Mouse (Mus musculus) myocyte (in vitro differentiated cells): ENCODE results near the gene Tpbpa. TPM values are rescaled to one million over a fixed set of nuclear protein-coding genes. Genes with fewer than 3 reads are reported as not detected.
"Not testable (repeated sequence)": the region's sequence is repeated elsewhere in the genome, so short reads cannot be mapped to it uniquely, and the experiment has no call there.

Experiments used
- H3K27me3 ChIP-seq: one replicate; pipeline ENCODE4 v1.6.1; 2011; ENCODE audit not compliant: control insufficient read depth, insufficient read depth, insufficient read length
- H3K36me3 ChIP-seq: one replicate; pipeline ENCODE4 v1.6.1; 2011; ENCODE audit not compliant: control insufficient read depth, insufficient read depth
- H3K4me2 ChIP-seq: one replicate; pipeline ENCODE4 v1.6.1; 2011; ENCODE audit warnings: low read depth, control low read depth
- H3K4me3 ChIP-seq: one replicate; pipeline ENCODE4 v1.5.1; 2011; ENCODE audit warnings: mild to moderate bottlenecking, control low read depth, moderate library complexity
- H3K79me2 ChIP-seq: one replicate; pipeline ENCODE4 v1.6.1; 2011; ENCODE audit not compliant: control insufficient read depth, insufficient read depth
- H3ac ChIP-seq: one replicate; pipeline ENCODE4 v1.6.1; 2011; ENCODE audit not compliant: control insufficient read depth, insufficient read length
- CEBPB ChIP-seq: IDR thresholded peaks from 2 replicates; pipeline ENCODE4 v1.6.1; 2011; ENCODE audit warnings: mild to moderate bottlenecking, moderate library complexity; ENCODE audit not compliant: poor library complexity, insufficient read depth, severe bottlenecking
- E2F4 ChIP-seq: IDR thresholded peaks from one replicate; pipeline ENCODE4 v1.6.1; 2011; ENCODE audit warnings: mild to moderate bottlenecking, control low read depth, moderate library complexity; ENCODE audit not compliant: insufficient read depth
- MAX ChIP-seq: IDR thresholded peaks from one replicate; pipeline ENCODE4 v1.6.1; 2011; ENCODE audit warnings: low read depth, mild to moderate bottlenecking, control low read depth
- MYOD1 ChIP-seq, 3 experiments: IDR thresholded peaks; one replicate each; pipeline ENCODE4 v1.6.1; 2011; ENCODE audit warnings: control low read depth in 2 of 3, low read depth in 2 of 3, mild to moderate bottlenecking in 2 of 3, moderate library complexity in 1 of 3; ENCODE audit not compliant: insufficient read length in 2 of 3, control insufficient read depth in 1 of 3
- MYOG ChIP-seq, 3 experiments: IDR thresholded peaks; one replicate each; pipeline ENCODE4 v1.6.1; 2011; ENCODE audit warnings: control low read depth in 2 of 3, low read depth in 2 of 3, mild to moderate bottlenecking in 2 of 3; ENCODE audit not compliant: insufficient read length in 2 of 3, control insufficient read depth in 1 of 3, insufficient read depth in 1 of 3
- POLR2A ChIP-seq: IDR thresholded peaks from one replicate; pipeline ENCODE4 v1.6.1; 2011; ENCODE audit warnings: low read depth, mild to moderate bottlenecking, control low read depth, moderate library complexity; ENCODE audit not compliant: insufficient read length
- POLR2AphosphoS2 ChIP-seq: IDR thresholded peaks from one replicate; pipeline ENCODE4 v1.6.1; 2011; ENCODE audit warnings: low read depth, control low read depth; ENCODE audit not compliant: insufficient read length
- REST ChIP-seq: IDR thresholded peaks from one replicate; pipeline ENCODE4 v1.6.1; 2011; ENCODE audit warnings: mild to moderate bottlenecking, control low read depth, moderate library complexity; ENCODE audit not compliant: insufficient read depth, insufficient read length
- SRF ChIP-seq: IDR thresholded peaks from one replicate; pipeline ENCODE4 v1.6.1; 2011; ENCODE audit warnings: low read depth; ENCODE audit not compliant: control insufficient read depth, insufficient read length
- TCF12 ChIP-seq: IDR thresholded peaks from one replicate; pipeline ENCODE4 v1.6.1; 2011; ENCODE audit warnings: mild to moderate bottlenecking, control low read depth; ENCODE audit not compliant: poor library complexity, insufficient read depth, severe bottlenecking
- TCF3 ChIP-seq: IDR thresholded peaks from one replicate; pipeline ENCODE4 v1.6.1; 2011; ENCODE audit warnings: low read depth, control low read depth; ENCODE audit not compliant: insufficient read length
- USF1 ChIP-seq: IDR thresholded peaks from one replicate; pipeline ENCODE4 v1.6.1; 2011; ENCODE audit warnings: low read depth, mild to moderate bottlenecking, control low read depth, moderate library complexity
- polyA plus RNA-seq: library from polyadenylated mRNA; unstranded; fragments of >200 nt; fragmentation: generic; extraction: Trizol; gene quantifications from one replicate; pipeline ENCODE4 v1.2.1, GENCODE M21; 2012; ENCODE audit warnings: missing spikeins

The Tpbpa gene
- polyA plus RNA-seq, 1 experiment = not detected

- no peak within 1 kb of the TSS for H3K4me2 ChIP-seq
- H3K36me3 ChIP-seq = no peaks in the 10 kb centered on the region
- H3ac ChIP-seq = no peak within 1 kb of the TSS
- TF ChIP-seq TCF12 (no peak), USF1 (no peak), MAX (no peak), MYOD1 (IDR thresholded peaks at IDR 0.05; ENCODE audit: control insufficient read depth in 1 of 3, insufficient read length in 2 of 3, low read depth in 2 of 3) (no peak), SRF (no peak)
- no peaks in the 10 kb centered on the region for H3K79me2 ChIP-seq
- no peaks in the 10 kb centered on the region for H3K27me3 ChIP-seq
- H3K4me3 ChIP-seq = no peak within 1 kb of the TSS
Measured at GRCm38 (mm10) chr13:60897328-60897727, 44.5 kb downstream of the Tpbpa start, which contains the start of gene Ctla2b. TSS of gene Ctla2b (minus strand) at chr13:60897447.

GRCm38 (mm10) chr13:60896794-60897193 lies 45.0 kb downstream of the Tpbpa start, which contains the start of gene Gm49392:
TSS of gene Gm49392 (minus strand) at chr13:60896894.
- not testable (repeated sequence) for H3K27me3 ChIP-seq, H3K4me2 ChIP-seq, H3K79me2 ChIP-seq, H3ac ChIP-seq, H3K4me3 ChIP-seq, H3K36me3 ChIP-seq

DNA sequence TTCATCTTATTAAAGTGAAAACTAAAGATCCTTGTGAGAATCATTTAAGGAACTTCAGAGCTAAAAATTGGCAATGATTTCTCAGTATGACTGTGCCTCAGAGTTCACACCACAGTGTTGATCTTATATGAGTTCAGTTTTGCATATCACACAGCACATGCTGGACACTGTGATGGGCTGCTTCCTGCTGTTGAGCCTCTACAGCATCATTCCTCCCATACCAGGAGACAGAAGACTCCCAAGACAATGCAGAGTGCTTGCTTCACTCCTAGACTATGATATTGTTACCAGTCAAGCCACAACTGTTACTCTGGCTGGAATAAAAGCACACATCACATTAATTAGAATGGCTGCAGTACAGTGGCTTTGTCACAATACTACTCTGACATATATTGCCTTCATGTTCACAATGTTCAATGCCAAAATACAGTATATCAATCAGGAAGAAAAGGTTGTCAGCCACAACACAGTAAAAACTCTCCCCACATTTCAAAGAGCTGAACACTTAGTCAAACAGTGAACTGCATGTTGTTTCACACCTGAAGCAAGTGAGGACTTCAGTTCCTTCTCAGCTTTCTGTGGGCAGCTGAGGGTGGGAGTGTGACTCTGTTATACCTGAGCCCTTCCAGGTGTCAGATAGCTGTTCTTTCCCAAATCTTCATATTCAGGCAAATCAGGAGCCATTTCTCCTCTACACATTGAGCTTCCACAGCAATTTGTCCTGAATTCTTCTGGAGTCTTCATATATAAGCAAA lies 46.2 kb downstream of the Tpbpa start:
- H3ac ChIP-seq = no peak overlapping the region
- H3K36me3 ChIP-seq = no peaks in the 10 kb centered on the region
- no peaks in the 10 kb centered on the region for H3K27me3 ChIP-seq
- no peaks in the 10 kb centered on the region for H3K79me2 ChIP-seq
- H3K4me3 ChIP-seq = no peak overlapping the region
- TF ChIP-seq MAX (no peak), CEBPB (no peak), MYOD1 (IDR thresholded peaks at IDR 0.05; ENCODE audit: control insufficient read depth in 1 of 3, insufficient read length in 2 of 3, low read depth in 2 of 3) (no peak), USF1 (no peak), POLR2A (no peak)
- H3K4me2 ChIP-seq = no peak overlapping the region

GRCm38 (mm10) chr13:60892301-60892700 lies 49.5 kb downstream of the Tpbpa start:
- H3ac ChIP-seq = no peak overlapping the region
- H3K27me3 ChIP-seq = no peaks in the 10 kb centered on the region
- no peak overlapping the region for H3K4me3 ChIP-seq
- H3K4me2 ChIP-seq = no peak overlapping the region
- H3K36me3 ChIP-seq = no peaks in the 10 kb centered on the region
- H3K79me2 ChIP-seq = no peaks in the 10 kb centered on the region
- no peak for TF ChIP-seq CEBPB
- TF ChIP-seq TCF12 = no peak
- no peak for TF ChIP-seq E2F4
- TF ChIP-seq POLR2A = no peak
- TF ChIP-seq USF1 = no peak
- no peak for TF ChIP-seq REST
- no peak for TF ChIP-seq POLR2AphosphoS2
- no peak for TF ChIP-seq TCF3
- TF ChIP-seq MYOD1 (IDR thresholded peaks at IDR 0.05; ENCODE audit: control insufficient read depth in 1 of 3, insufficient read length in 2 of 3, low read depth in 2 of 3) = no peak
- no peak for TF ChIP-seq MYOG (IDR thresholded peaks at IDR 0.05; ENCODE audit: control insufficient read depth in 1 of 3, insufficient read depth in 1 of 3, insufficient read length in 2 of 3, low read depth in 2 of 3)
- TF ChIP-seq SRF = no peak
- no peak for TF ChIP-seq MAX

Other genes starting within 250 kb of the Tpbpa start
- gene BC051665, start 155.6 kb downstream of the Tpbpa start, polyA plus RNA-seq = not detected
- not detected for gene Ctsll3, start 139.1 kb downstream of the Tpbpa start, polyA plus RNA-seq
- gene 4930486L24Rik, start 77.5 kb downstream of the Tpbpa start, polyA plus RNA-seq = 0.29 TPM
- gene Gm49392, start 45.1 kb downstream of the Tpbpa start, polyA plus RNA-seq = 0.31 TPM
- gene Ctla2b, start 44.5 kb downstream of the Tpbpa start, polyA plus RNA-seq = 2.2 TPM
- not detected for gene Tpbpb, start 37.1 kb downstream of the Tpbpa start, polyA plus RNA-seq
- gene Gm49393, start 6.4 kb downstream of the Tpbpa start, polyA plus RNA-seq = 0.44 TPM
- gene Gm49391, start 5.4 kb downstream of the Tpbpa start, polyA plus RNA-seq = 0.76 TPM
- 10.3 TPM for gene Ctla2a, start 5.4 kb downstream of the Tpbpa start, polyA plus RNA-seq
- gene Ctsj, start 64.0 kb upstream of the Tpbpa start, polyA plus RNA-seq = not detected
- not detected for gene Ctsq, start 98.6 kb upstream of the Tpbpa start, polyA plus RNA-seq
- gene Ctsr, start 222.3 kb upstream of the Tpbpa start, polyA plus RNA-seq = not detected